Mouse (Mus musculus) limb, embryonic 15.5 days (tissue): ENCODE measurements around the gene Tanc1. TPM values are rescaled to one million over a fixed set of nuclear protein-coding genes. Genes with fewer than 3 reads are reported as not detected.
A peak's percentile ranks its signal among the peaks of the same experiment; 100 is the strongest.

ENCODE experiments used
- ATAC-seq: fragments of 200-750 bp; cut with Nextera tagmentation; 2 replicates; pipeline ENCODE4 v1.8.0; 2017; ENCODE audit warnings: low read depth, moderate TSS enrichment; ENCODE audit not compliant: insufficient number of reproducible peaks, low FRiP score, low TSS enrichment
- H3K27ac ChIP-seq: fragments of 300-500 bp; sonication (generic); 2 replicates; pipeline ENCODE4 v1.5.1; 2015; ENCODE audit warnings: moderate library complexity, mild to moderate bottlenecking, inconsistent platforms
- H3K27me3 ChIP-seq: fragments of 300-500 bp; sonication (generic); 2 replicates; pipeline ENCODE4 v1.6.1; 2015; ENCODE audit warnings: inconsistent platforms
- H3K36me3 ChIP-seq: fragments of 300-500 bp; sonication (generic); 2 replicates; pipeline ENCODE4 v1.6.1; 2015; ENCODE audit warnings: inconsistent platforms
- H3K4me1 ChIP-seq: fragments of 300-500 bp; sonication (generic); 2 replicates; pipeline ENCODE4 v1.6.1; 2015; ENCODE audit warnings: inconsistent platforms
- H3K4me2 ChIP-seq: fragments of 300-500 bp; sonication (generic); 2 replicates; pipeline ENCODE4 v1.6.1; 2015; ENCODE audit warnings: mild to moderate bottlenecking, inconsistent platforms
- H3K4me3 ChIP-seq: fragments of 300-500 bp; sonication (generic); 2 replicates; pipeline ENCODE4 v1.5.1; 2015; ENCODE audit warnings: mild to moderate bottlenecking, inconsistent platforms
- H3K9ac ChIP-seq: fragments of 300-500 bp; sonication (generic); 2 replicates; pipeline ENCODE4 v1.6.1; 2015; ENCODE audit warnings: inconsistent platforms
- H3K9me3 ChIP-seq: fragments of 300-500 bp; sonication (generic); 2 replicates; pipeline ENCODE4 v1.6.1; 2016; ENCODE audit warnings: inconsistent platforms
- WGBS: fragments of 180-500 bp; shearing (Covaris S2); methylation state at CpG from one replicate; pipeline ENCODE4 v1.1.7; 2015; 5-methylcytosine and 5-hydroxymethylcytosine counted together
- polyA plus RNA-seq: library from polyadenylated mRNA; unstranded; fragments of >200 nt; fragmentation: Nextera tagmentation; extraction: Ambion mirVana; gene quantifications from 2 replicates; pipeline ENCODE4 v1.2.1, GENCODE M21; 2015

The Tanc1 gene
- polyA plus RNA-seq, 1 experiment from 2014 or later: 50.6 TPM

- H3K4me3 ChIP-seq: no peak overlapping the region
- 58% methylated on average over 6 of the region's 6 CpGs for WGBS
- H3K9me3 ChIP-seq: no peaks in the 10 kb centered on the region
- H3K27ac ChIP-seq: peak overlapping the region; percentile 54; the same call in 1 of the 2 replicates
- 0 out of 2 replicates have a peak, but pooled peaks cover 3% of the 10 kb centered on the region for H3K36me3 ChIP-seq
- no peak overlapping the region for H3K4me2 ChIP-seq
- no peak for ATAC-seq
- no peak overlapping the region for H3K9ac ChIP-seq
- H3K4me1 ChIP-seq: peaks cover 44% of the 10 kb centered on the region
- H3K27me3 ChIP-seq: no peaks in the 10 kb centered on the region
These were observed 145.2 kb downstream of the Tanc1 start for GRCm38 (mm10) chr2:59757015-59757414.

GRCm38 (mm10) chr2:59758139-59758918 lies 146.5 kb downstream of the Tanc1 start:
- WGBS: 31% methylated on average over 9 of the region's 9 CpGs
- Histone ChIP-seq H3K9ac (no peak overlapping the region), H3K27ac (0 out of 2 replicates have a peak overlapping the region, but pooled peaks have one; percentile 54), H3K4me2 (no peak overlapping the region), H3K9me3 (no peaks in the 10 kb centered on the region), H3K27me3 (no peaks in the 10 kb centered on the region), H3K36me3 (0 out of 2 replicates have a peak, but pooled peaks cover 3% of the 10 kb centered on the region), H3K4me1 (peaks cover 44% of the 10 kb centered on the region), H3K4me3 (no peak overlapping the region)
- ATAC-seq: no peak

GRCm38 (mm10) chr2:59760731-59761130 lies 148.9 kb downstream of the Tanc1 start:
- Histone ChIP-seq H3K4me3 (no peak overlapping the region), H3K36me3 (peaks cover 3% of the 10 kb centered on the region; the same call in 1 of the 2 replicates), H3K4me2 (no peak overlapping the region), H3K4me1 (peaks cover 37% of the 10 kb centered on the region), H3K27me3 (no peaks in the 10 kb centered on the region), H3K9me3 (no peaks in the 10 kb centered on the region), H3K9ac (no peak overlapping the region), H3K27ac (no peak overlapping the region)
- no peak for ATAC-seq
- WGBS: 65% methylated on average over 4 of the region's 4 CpGs

GRCm38 (mm10) chr2:59761183-59761582 lies 149.3 kb downstream of the Tanc1 start:
- no peak for ATAC-seq
- H3K4me1 ChIP-seq: peaks cover 33% of the 10 kb centered on the region
- H3K27me3 ChIP-seq: no peaks in the 10 kb centered on the region
- no peak overlapping the region for H3K4me2 ChIP-seq
- WGBS: 73% methylated on average over 12 of the region's 12 CpGs
- no peak overlapping the region; the same call in 1 of the 2 replicates for H3K27ac ChIP-seq
- H3K9me3 ChIP-seq: no peaks in the 10 kb centered on the region
- no peak overlapping the region for H3K4me3 ChIP-seq
- peaks cover 3% of the 10 kb centered on the region; the same call in 1 of the 2 replicates for H3K36me3 ChIP-seq
- no peak overlapping the region for H3K9ac ChIP-seq

- Histone ChIP-seq H3K4me1 (peaks cover 25% of the 10 kb centered on the region), H3K4me3 (no peak overlapping the region), H3K36me3 (peaks cover 3% of the 10 kb centered on the region; the same call in 1 of the 2 replicates), H3K9ac (no peak overlapping the region), H3K4me2 (no peak overlapping the region), H3K9me3 (no peaks in the 10 kb centered on the region), H3K27ac (no peak overlapping the region), H3K27me3 (no peaks in the 10 kb centered on the region)
- 90% methylated on average over 5 of the region's 5 CpGs for WGBS
- no peak for ATAC-seq
These were observed 150.4 kb downstream of the Tanc1 start for GRCm38 (mm10) chr2:59762277-59762676.

GRCm38 (mm10) chr2:59765671-59766070 lies 153.8 kb downstream of the Tanc1 start:
- H3K9me3 ChIP-seq: no peaks in the 10 kb centered on the region
- no peak overlapping the region for H3K9ac ChIP-seq
- WGBS: 51% methylated on average over 10 of the region's 10 CpGs
- no peak overlapping the region for H3K4me3 ChIP-seq
- ATAC-seq: no peak
- peaks cover 37% of the 10 kb centered on the region for H3K4me1 ChIP-seq
- H3K36me3 ChIP-seq: peaks cover 3% of the 10 kb centered on the region; the same call in 1 of the 2 replicates
- H3K27me3 ChIP-seq: no peaks in the 10 kb centered on the region
- no peak overlapping the region for H3K4me2 ChIP-seq
- no peak overlapping the region for H3K27ac ChIP-seq

- Histone ChIP-seq H3K27ac (peak overlapping the region; percentile 70; the same call in 1 of the 2 replicates), H3K4me1 (peaks cover 53% of the 10 kb centered on the region)
- ATAC-seq: no peak
These were observed 156.1 kb downstream of the Tanc1 start for GRCm38 (mm10) chr2:59767893-59768292.

GRCm38 (mm10) chr2:59768661-59769384 lies 157.0 kb downstream of the Tanc1 start:
- ATAC-seq: peak; percentile 72
- Histone ChIP-seq H3K36me3 (no peaks in the 10 kb centered on the region; the same call in 1 of the 2 replicates), H3K27me3 (no peaks in the 10 kb centered on the region), H3K9ac (no peak overlapping the region), H3K4me2 (no peak overlapping the region), H3K9me3 (no peaks in the 10 kb centered on the region), H3K4me1 (peaks cover 53% of the 10 kb centered on the region), H3K27ac (peak overlapping the region; percentile 70), H3K4me3 (no peak overlapping the region)
- WGBS: 58% methylated on average over 13 of the region's 13 CpGs

More at GRCm38 (mm10) chr2:59767893-59768292, 156.1 kb downstream of the Tanc1 start:
- 85% methylated on average over 4 of the region's 4 CpGs for WGBS
- Histone ChIP-seq H3K9ac (no peak overlapping the region), H3K4me2 (no peak overlapping the region), H3K36me3 (no peaks in the 10 kb centered on the region; the same call in 1 of the 2 replicates), H3K9me3 (no peaks in the 10 kb centered on the region), H3K4me3 (no peak overlapping the region), H3K27me3 (no peaks in the 10 kb centered on the region)

- ATAC-seq: peak; percentile 52; the same call in 1 of the 2 replicates
- no peak overlapping the region for H3K4me3 ChIP-seq
- WGBS: 61% methylated on average over 3 of the region's 3 CpGs
- no peak overlapping the region for H3K4me2 ChIP-seq
- H3K27me3 ChIP-seq: no peaks in the 10 kb centered on the region
- H3K4me1 ChIP-seq: peaks cover 53% of the 10 kb centered on the region
- H3K36me3 ChIP-seq: no peaks in the 10 kb centered on the region; the same call in 1 of the 2 replicates
- H3K9ac ChIP-seq: no peak overlapping the region
- no peaks in the 10 kb centered on the region for H3K9me3 ChIP-seq
- peak overlapping the region; percentile 70 for H3K27ac ChIP-seq
These were observed 157.5 kb downstream of the Tanc1 start for GRCm38 (mm10) chr2:59769385-59769735.

GRCm38 (mm10) chr2:59771708-59772107 lies 159.9 kb downstream of the Tanc1 start:
- no peak overlapping the region for H3K4me2 ChIP-seq
- no peak overlapping the region for H3K4me3 ChIP-seq
- ATAC-seq: no peak
- H3K27me3 ChIP-seq: no peaks in the 10 kb centered on the region
- WGBS: 42% methylated on average over 8 of the region's 8 CpGs
- no peak overlapping the region for H3K9ac ChIP-seq
- H3K9me3 ChIP-seq: no peaks in the 10 kb centered on the region
- peaks cover 56% of the 10 kb centered on the region for H3K4me1 ChIP-seq
- H3K27ac ChIP-seq: 0 out of 2 replicates have a peak overlapping the region, but pooled peaks have one; percentile 35
- H3K36me3 ChIP-seq: no peaks in the 10 kb centered on the region

GRCm38 (mm10) chr2:59772261-59772683 lies 160.4 kb downstream of the Tanc1 start:
- H3K27me3 ChIP-seq: no peaks in the 10 kb centered on the region
- no peak overlapping the region for H3K9ac ChIP-seq
- H3K9me3 ChIP-seq: no peaks in the 10 kb centered on the region
- 21% methylated on average over 12 of the region's 12 CpGs for WGBS
- H3K4me2 ChIP-seq: peak overlapping the region; percentile 15
- ATAC-seq: no peak
- peaks cover 56% of the 10 kb centered on the region for H3K4me1 ChIP-seq
- H3K4me3 ChIP-seq: no peak overlapping the region
- no peaks in the 10 kb centered on the region for H3K36me3 ChIP-seq
- no peak overlapping the region for H3K27ac ChIP-seq

GRCm38 (mm10) chr2:59774374-59774773 lies 162.5 kb downstream of the Tanc1 start:
- no peak overlapping the region for H3K9ac ChIP-seq
- H3K4me1 ChIP-seq: peaks cover 45% of the 10 kb centered on the region
- no peaks in the 10 kb centered on the region for H3K36me3 ChIP-seq
- 86% methylated on average over 6 of the region's 6 CpGs for WGBS
- H3K4me3 ChIP-seq: no peak overlapping the region
- H3K4me2 ChIP-seq: no peak overlapping the region
- no peak for ATAC-seq
- H3K9me3 ChIP-seq: no peaks in the 10 kb centered on the region
- no peak overlapping the region for H3K27ac ChIP-seq
- no peaks in the 10 kb centered on the region for H3K27me3 ChIP-seq
